Mouse (Mus musculus): ENCODE data around the gene Rnaseh2c.

GRCm38 (mm10) chr19:5572331-5573125 is 29.1 kb upstream of the Rnaseh2c start:
- TF ChIP-seq MAX (IDR thresholded peaks at IDR 0.05): peak; percentile 52
- TF ChIP-seq CTCF (IDR thresholded peaks at IDR 0.05; ENCODE audit: control insufficient read depth, insufficient read depth, insufficient read length): no peak
- no peak for TF ChIP-seq MYOG (IDR thresholded peaks at IDR 0.05; ENCODE audit: control insufficient read depth, extremely low read depth, insufficient read length)

Measured in C2C12 (cell line).